Mouse (Mus musculus): ENCODE data around the gene Sipa1l1.

- TF ChIP-seq GATA1 (IDR thresholded peaks at IDR 0.05; ENCODE audit: low read length) (no peak), TAL1 (IDR thresholded peaks at IDR 0.05; ENCODE audit: low read length) (no peak)
Measured at GRCm38 (mm10) chr12:82472796-82473195, 303.7 kb downstream of the Sipa1l1 start.

Data from erythroblast, embryonic 14.5 days (primary cell).